Mouse (Mus musculus): ENCODE measurements around the gene Vmn2r124. TPM values are rescaled to one million over a fixed set of nuclear protein-coding genes. Genes with fewer than 3 reads are reported as not detected.
"Not testable (repeated sequence)": the region's sequence is repeated elsewhere in the genome, so short reads cannot be mapped to it uniquely, and the experiment has no call there.

The Vmn2r124 gene
- not detected in 2 replicates for polyA plus RNA-seq (2016; fragmentation: Nextera tagmentation; extraction: Ambion mirVana)

- WGBS = 60% methylated on average over 2 of the region's 2 CpGs
- Histone ChIP-seq H3K4me1 (no peaks in the 10 kb centered on the region), H3K27ac (replicated peaks) (no peak within 1 kb of the TSS), H3K9me3 (no peaks in the 10 kb centered on the region), H3K4me3 (no peak within 1 kb of the TSS), H3K27me3 (replicated peaks; ENCODE audit: low read depth, poor library complexity, severe bottlenecking) (no peaks in the 10 kb centered on the region), H3K36me3 (replicated peaks) (no peaks in the 10 kb centered on the region)
- DNase-seq (ENCODE audit: low spot score) = no peak
Measured at GRCm38 (mm10) chr17:18049124-18049523, at the start of gene Vmn2r124. Vmn2r124 (plus strand) TSS chr17:18049424.

DNA sequence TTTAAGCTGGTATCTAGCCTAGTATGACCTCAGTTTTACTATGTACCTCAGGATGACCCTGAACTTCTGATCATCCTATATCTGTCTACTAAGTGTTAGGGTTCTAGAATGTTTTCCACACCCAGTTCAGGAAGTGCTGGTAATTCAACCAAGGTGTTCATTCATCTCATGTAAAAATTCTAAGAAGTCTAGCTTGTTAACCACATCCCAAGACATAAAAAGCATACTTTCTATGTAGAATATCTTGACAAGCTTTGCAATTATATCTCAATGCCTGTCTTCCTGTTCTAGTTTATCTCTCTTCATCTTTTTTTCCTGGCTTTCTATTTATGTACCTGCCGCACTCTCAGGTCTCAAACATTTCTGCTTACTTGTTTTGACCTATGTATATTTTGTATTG is 44.5 kb upstream of the Vmn2r124 start:
- WGBS = 93% methylated on average over 1 of the region's 1 CpGs
- Histone ChIP-seq H3K27ac (replicated peaks) (no peak overlapping the region), H3K4me1 (no peaks in the 10 kb centered on the region), H3K27me3 (replicated peaks; ENCODE audit: low read depth, poor library complexity, severe bottlenecking) (no peaks in the 10 kb centered on the region), H3K36me3 (replicated peaks) (no peaks in the 10 kb centered on the region), H3K4me3 (no peak overlapping the region), H3K9me3 (0 out of 2 replicates have a peak, but pooled peaks cover 2% of the 10 kb centered on the region)
- no peak for DNase-seq (ENCODE audit: low spot score)

- H3K27me3 ChIP-seq (replicated peaks; ENCODE audit: low read depth, poor library complexity, severe bottlenecking) = no peaks in the 10 kb centered on the region
- DNase-seq (ENCODE audit: low spot score) = no peak
- 0 out of 2 replicates have a peak, but pooled peaks cover 2% of the 10 kb centered on the region for H3K9me3 ChIP-seq
- H3K36me3 ChIP-seq (replicated peaks) = no peaks in the 10 kb centered on the region
- H3K27ac ChIP-seq (replicated peaks) = no peak within 1 kb of the TSS
- 64% methylated on average over 2 of the region's 2 CpGs for WGBS
- no peaks in the 10 kb centered on the region for H3K4me1 ChIP-seq
- no peak within 1 kb of the TSS for H3K4me3 ChIP-seq
Measured at GRCm38 (mm10) chr17:18021433-18021832, 27.8 kb upstream of the Vmn2r124 start, which contains the start of gene Fpr-rs4. Fpr-rs4 (plus strand) TSS chr17:18021733.

GRCm38 (mm10) chr17:18084716-18085115 is 35.5 kb downstream of the Vmn2r124 start, which contains the start of gene Vmn2r91:
Vmn2r91 (plus strand) TSS chr17:18085016.
- H3K4me1 ChIP-seq; DNase-seq (ENCODE audit: low spot score); H3K4me3 ChIP-seq; H3K9me3 ChIP-seq; H3K36me3 ChIP-seq (replicated peaks); H3K27me3 ChIP-seq (replicated peaks; ENCODE audit: low read depth, poor library complexity, severe bottlenecking); H3K27ac ChIP-seq (replicated peaks): not testable (repeated sequence)

- 68% methylated on average over 1 of the region's 1 CpGs for WGBS
- not testable (repeated sequence) for H3K27me3 ChIP-seq (replicated peaks; ENCODE audit: low read depth, poor library complexity, severe bottlenecking); H3K9me3 ChIP-seq; H3K36me3 ChIP-seq (replicated peaks); H3K4me1 ChIP-seq; H3K27ac ChIP-seq (replicated peaks); DNase-seq (ENCODE audit: low spot score); H3K4me3 ChIP-seq
Measured at GRCm38 (mm10) chr17:18095626-18096025, 46.4 kb downstream of the Vmn2r124 start.

GRCm38 (mm10) chr17:18102265-18102664 is 53.0 kb downstream of the Vmn2r124 start:
- H3K36me3 ChIP-seq (replicated peaks); H3K4me1 ChIP-seq; DNase-seq (ENCODE audit: low spot score); H3K4me3 ChIP-seq; H3K27me3 ChIP-seq (replicated peaks; ENCODE audit: low read depth, poor library complexity, severe bottlenecking); H3K27ac ChIP-seq (replicated peaks); H3K9me3 ChIP-seq: not testable (repeated sequence)
- WGBS = 89% methylated on average over 3 of the region's 3 CpGs

Other genes starting within 250 kb of the Vmn2r124 start
- 59.1 and 61.6 TPM in 2 replicates for gene Spaca6, start 222.3 kb upstream of the Vmn2r124 start, polyA plus RNA-seq (2016; fragmentation: Nextera tagmentation; extraction: Ambion mirVana)
- 1.2 and 1.5 TPM in 2 replicates for gene Has1, start 194.2 kb upstream of the Vmn2r124 start, polyA plus RNA-seq (2016; fragmentation: Nextera tagmentation; extraction: Ambion mirVana)
- gene Fpr1, start 165.5 kb upstream of the Vmn2r124 start, polyA plus RNA-seq (2016; fragmentation: Nextera tagmentation; extraction: Ambion mirVana) = not detected in 2 replicates
- not detected in 2 replicates for gene Fpr2, start 161.6 kb upstream of the Vmn2r124 start, polyA plus RNA-seq (2016; fragmentation: Nextera tagmentation; extraction: Ambion mirVana)
- gene Fpr3, start 161.6 kb upstream of the Vmn2r124 start, polyA plus RNA-seq (2016; fragmentation: Nextera tagmentation; extraction: Ambion mirVana) = not detected in 2 replicates
- gene Fpr-rs4, start 27.7 kb upstream of the Vmn2r124 start, polyA plus RNA-seq (2016; fragmentation: Nextera tagmentation; extraction: Ambion mirVana) = not detected in 2 replicates
- not detected in 2 replicates for gene Vmn2r91, start 35.6 kb downstream of the Vmn2r124 start, polyA plus RNA-seq (2016; fragmentation: Nextera tagmentation; extraction: Ambion mirVana)
- gene Vmn2r92, start 102.5 kb downstream of the Vmn2r124 start, polyA plus RNA-seq (2016; fragmentation: Nextera tagmentation; extraction: Ambion mirVana) = not detected in 2 replicates
- gene Vmn2r94, start 228.3 kb downstream of the Vmn2r124 start, polyA plus RNA-seq (2016; fragmentation: Nextera tagmentation; extraction: Ambion mirVana) = not detected in 2 replicates
- not detected in 2 replicates for gene Vmn2r93, start 248.7 kb downstream of the Vmn2r124 start, polyA plus RNA-seq (2016; fragmentation: Nextera tagmentation; extraction: Ambion mirVana)